Mouse (Mus musculus) lung, postnatal 0 days (tissue): Measurements from ENCODE around the gene Ccndbp1. TPM values are rescaled to one million over a fixed set of nuclear protein-coding genes. Genes with fewer than 3 reads are reported as not detected.
A peak's percentile ranks its signal among the peaks of the same experiment; 100 is the strongest.
"Not testable (repeated sequence)": the region's sequence is repeated elsewhere in the genome, so short reads cannot be mapped to it uniquely, and the experiment has no call there.

ENCODE experiments used
- ATAC-seq: fragments of 200-750 bp; cut with Nextera tagmentation; 2 replicates; pipeline ENCODE4 v1.8.0; 2017; ENCODE audit warnings: moderate library complexity
- DNase-seq: peaks from one replicate; pipeline ENCODE4 v3.0.0-alpha.2; 2016; ENCODE audit warnings: low spot score
- H3K27ac ChIP-seq: fragments of 300-500 bp; sonication (generic); 2 replicates; pipeline ENCODE4 v1.5.1; 2014; ENCODE audit warnings: antibody characterized with exemption, mild to moderate bottlenecking, low read length, mixed read lengths
- H3K27me3 ChIP-seq: fragments of 300-500 bp; sonication (generic); replicated peaks from 2 replicates; pipeline ENCODE4 v1.6.1; 2014; ENCODE audit warnings: low read length, mixed read lengths; ENCODE audit not compliant: insufficient read depth
- H3K36me3 ChIP-seq: fragments of 300-500 bp; sonication (generic); 2 replicates; pipeline ENCODE4 v1.6.1; 2014; ENCODE audit warnings: low read length, mixed read lengths; ENCODE audit not compliant: insufficient read depth
- H3K4me1 ChIP-seq: fragments of 300-500 bp; sonication (generic); 2 replicates; pipeline ENCODE4 v1.6.1; 2014; ENCODE audit warnings: antibody characterized with exemption, low read depth, low read length, mixed read lengths; ENCODE audit not compliant: insufficient read depth
- H3K4me2 ChIP-seq: fragments of 300-500 bp; sonication (generic); replicated peaks from 2 replicates; pipeline ENCODE4 v1.6.1; 2014; ENCODE audit warnings: low read depth, mild to moderate bottlenecking, low read length, moderate library complexity, mixed read lengths
- H3K4me3 ChIP-seq: fragments of 300-500 bp; sonication (generic); 2 replicates; pipeline ENCODE4 v1.5.1; 2014; ENCODE audit warnings: low read depth, low read length
- H3K9ac ChIP-seq: fragments of 300-500 bp; sonication (generic); replicated peaks from 2 replicates; pipeline ENCODE4 v1.6.1; 2014; ENCODE audit warnings: low read depth, mild to moderate bottlenecking
- H3K9me3 ChIP-seq: fragments of 300-500 bp; sonication (generic); 2 replicates; pipeline ENCODE4 v1.6.1; 2016; ENCODE audit warnings: low read length, mixed read lengths
- CTCF ChIP-seq: IDR thresholded peaks from 2 replicates; pipeline ENCODE4 v1.5.1; 2016; ENCODE audit warnings: antibody characterized with exemption, mild to moderate bottlenecking
- EP300 ChIP-seq: IDR thresholded peaks from 2 replicates; pipeline ENCODE4 v1.6.1; 2016; ENCODE audit warnings: antibody characterized with exemption, mild to moderate bottlenecking, control low read depth
- WGBS: fragments of 180-500 bp; shearing (Covaris S2); extraction: QIAGEN DNeasy Blood & Tissue Kit; methylation state at CpG from one replicate; pipeline ENCODE4 v1.1.7; 2014; 5-methylcytosine and 5-hydroxymethylcytosine counted together
- polyA plus RNA-seq: library from polyadenylated mRNA; unstranded; fragments of >200 nt; fragmentation: Nextera tagmentation; extraction: Ambion mirVana; gene quantifications from 2 replicates; pipeline ENCODE4 v1.2.1, GENCODE M21; 2015

The Ccndbp1 gene
- polyA plus RNA-seq, 1 experiment from 2014 or later = 56.8 TPM

DNA sequence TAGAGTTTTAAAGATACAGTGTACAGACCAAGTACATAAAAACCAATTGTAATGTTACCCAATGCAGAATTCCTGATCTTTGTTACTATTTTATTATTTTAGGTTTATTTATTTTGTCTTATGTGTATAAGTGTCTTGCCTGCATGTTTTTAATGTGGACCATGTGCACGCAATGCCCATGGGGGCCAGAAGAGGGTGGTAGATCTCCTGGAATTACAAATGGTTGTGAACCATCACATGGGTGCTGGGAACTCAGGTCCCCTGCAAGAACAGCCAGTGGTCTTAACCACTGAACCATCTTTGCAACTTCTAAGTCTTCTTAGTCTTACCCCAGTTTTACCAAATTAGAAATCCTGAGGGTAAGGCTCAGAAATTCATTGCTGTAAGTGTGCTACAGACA is 23.0 kb upstream of the Ccndbp1 start:
- no peak for DNase-seq
- Histone ChIP-seq H3K9ac (no peak overlapping the region), H3K4me2 (no peak overlapping the region), H3K4me1 (no peaks in the 10 kb centered on the region), H3K27me3 (no peaks in the 10 kb centered on the region), H3K36me3 (no peaks in the 10 kb centered on the region), H3K4me3 (no peak overlapping the region), H3K27ac (no peak overlapping the region), H3K9me3 (no peaks in the 10 kb centered on the region)
- ATAC-seq = no peak
- 97% methylated on average over 1 of the region's 1 CpGs for WGBS
- no peak; the same call in 1 of the 2 replicates for TF ChIP-seq CTCF
- TF ChIP-seq EP300 = no peak

DNA sequence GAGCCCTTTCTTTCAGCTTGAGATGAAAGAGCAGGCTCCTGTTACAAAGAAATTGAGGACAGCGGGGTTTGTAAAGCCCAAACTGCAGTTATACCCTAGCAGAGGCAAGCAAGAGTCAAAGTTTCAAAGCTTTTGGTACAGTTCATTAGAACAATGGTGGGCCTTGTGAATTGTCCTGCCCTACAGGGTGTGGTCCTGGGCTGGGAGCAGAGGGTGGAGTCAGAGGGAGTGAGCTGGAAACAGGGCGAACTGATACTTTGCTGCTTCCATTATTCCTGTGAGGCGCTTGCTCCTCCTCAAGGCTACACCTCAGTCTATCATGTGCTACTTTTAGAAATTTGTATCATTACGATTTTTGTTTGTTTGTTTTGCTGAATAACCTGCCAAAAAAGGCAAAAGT is 17.0 kb upstream of the Ccndbp1 start:
- H3K36me3 ChIP-seq = no peaks in the 10 kb centered on the region
- 63% methylated on average over 4 of the region's 4 CpGs for WGBS
- no peak for DNase-seq
- no peak overlapping the region for H3K4me3 ChIP-seq
- TF ChIP-seq EP300 = no peak
- TF ChIP-seq CTCF = no peak
- H3K27ac ChIP-seq = no peak overlapping the region
- no peak overlapping the region for H3K9ac ChIP-seq
- no peaks in the 10 kb centered on the region for H3K9me3 ChIP-seq
- ATAC-seq = no peak
- H3K4me2 ChIP-seq = no peak overlapping the region
- H3K4me1 ChIP-seq = no peaks in the 10 kb centered on the region
- H3K27me3 ChIP-seq = no peaks in the 10 kb centered on the region

DNA sequence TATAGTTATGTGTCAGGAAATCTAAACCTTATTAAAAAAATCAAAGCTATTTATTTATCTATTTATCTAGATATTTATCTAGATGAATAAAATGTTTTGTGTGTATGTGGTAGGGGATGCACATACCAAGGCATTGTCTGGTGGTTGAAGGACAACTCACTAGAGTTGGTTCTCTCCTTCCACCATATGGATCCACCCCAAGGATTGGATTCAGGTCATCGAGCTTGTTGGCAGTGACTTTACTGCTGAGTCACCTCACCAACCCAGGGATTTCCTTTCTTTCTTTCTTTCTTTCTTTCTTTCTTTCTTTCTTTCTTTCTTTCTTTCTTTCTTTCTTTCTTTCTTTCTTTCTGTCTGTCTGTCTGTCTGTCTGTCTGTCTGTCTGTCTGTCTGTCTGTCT is 11.6 kb upstream of the Ccndbp1 start:
- not testable (repeated sequence) for H3K4me1 ChIP-seq, H3K36me3 ChIP-seq, H3K27me3 ChIP-seq, H3K9me3 ChIP-seq, DNase-seq, H3K27ac ChIP-seq, ATAC-seq, H3K9ac ChIP-seq, H3K4me2 ChIP-seq, H3K4me3 ChIP-seq
- 67% methylated on average over 1 of the region's 1 CpGs for WGBS

DNA sequence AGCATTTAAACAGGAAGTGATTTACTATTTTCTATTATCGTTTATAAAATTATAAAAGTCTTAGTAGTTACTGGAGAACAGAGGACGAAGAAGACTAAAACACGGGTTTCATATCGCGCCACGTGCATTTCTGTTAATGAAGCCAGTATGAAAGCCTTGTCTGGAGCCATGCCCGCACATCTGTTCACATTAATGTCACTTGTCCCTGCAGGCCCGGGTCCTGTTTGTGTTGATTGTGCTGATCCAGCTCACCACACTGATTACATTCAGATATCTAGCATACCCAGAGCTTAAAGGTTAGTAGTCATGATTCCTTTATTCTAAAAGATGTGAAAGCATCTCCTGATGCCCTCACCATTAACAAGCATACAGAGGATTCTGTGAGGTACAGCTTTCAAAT is 9.3 kb upstream of the Ccndbp1 start:
- Histone ChIP-seq H3K9me3 (no peaks in the 10 kb centered on the region), H3K27me3 (no peaks in the 10 kb centered on the region), H3K27ac (no peak overlapping the region), H3K4me1 (no peaks in the 10 kb centered on the region), H3K9ac (no peak overlapping the region), H3K36me3 (no peaks in the 10 kb centered on the region), H3K4me2 (no peak overlapping the region), H3K4me3 (no peak overlapping the region)
- DNase-seq (no peak), ATAC-seq (no peak)
- no peak for TF ChIP-seq CTCF
- TF ChIP-seq EP300 = no peak
- 79% methylated on average over 8 of the region's 8 CpGs for WGBS

DNA sequence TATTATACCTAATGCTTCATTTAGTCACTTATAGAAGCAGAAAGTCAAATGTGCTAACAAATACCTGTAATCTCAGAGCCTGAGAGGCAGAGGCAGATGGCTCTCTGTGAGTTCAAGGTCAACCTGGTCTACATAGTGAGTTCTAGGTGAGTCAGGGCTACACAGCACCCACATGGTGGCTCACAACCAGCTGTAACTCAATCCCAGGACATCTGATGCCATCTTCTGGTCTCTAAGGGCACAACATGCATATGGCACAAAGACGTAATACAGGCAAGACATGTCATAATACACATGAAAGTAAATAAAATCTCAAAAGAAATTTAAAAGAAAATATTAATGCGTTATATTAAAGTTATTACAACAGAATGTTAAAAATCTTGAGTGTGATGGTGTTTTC is 4.6 kb upstream of the Ccndbp1 start:
- WGBS = 59% methylated on average over 2 of the region's 2 CpGs

DNA sequence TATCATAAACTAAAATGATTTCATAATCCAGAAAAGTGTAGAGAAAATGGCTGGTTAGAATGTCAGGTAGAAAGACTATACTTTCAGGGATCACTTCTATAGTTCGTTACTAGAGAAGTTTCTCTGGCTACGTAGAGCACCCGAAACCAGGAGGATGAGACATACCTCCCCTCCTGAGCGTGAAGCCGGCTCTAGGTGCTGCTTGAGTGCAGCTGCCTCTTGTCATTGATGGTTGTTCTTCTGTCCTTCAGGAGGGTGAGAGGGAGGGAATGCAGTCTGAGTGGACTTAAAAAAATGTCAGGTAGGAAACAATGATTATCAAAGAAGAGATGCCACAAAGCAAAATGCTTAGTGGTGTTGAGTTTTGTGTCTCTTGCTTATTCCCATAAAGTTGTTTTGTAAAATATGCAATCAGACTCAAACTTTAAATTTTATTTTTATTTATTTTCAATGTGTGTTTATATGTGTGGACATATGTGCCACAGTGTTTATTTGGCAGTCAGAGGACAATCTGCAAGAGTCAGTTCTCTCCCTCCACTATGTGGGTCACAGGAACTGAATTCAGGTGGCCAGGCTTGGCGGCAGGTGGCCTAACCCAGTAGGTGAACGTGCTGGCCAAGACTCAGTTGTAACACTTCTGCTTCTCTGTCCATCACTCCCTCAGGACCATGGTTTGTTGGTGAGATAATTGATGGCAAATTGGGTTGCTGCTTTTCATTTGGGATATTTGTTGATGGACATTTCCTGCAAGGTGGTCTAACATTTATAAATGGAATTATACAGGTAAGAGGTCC is 4.0 kb upstream of the Ccndbp1 start:
- Histone ChIP-seq H3K4me2 (no peak overlapping the region), H3K27ac (no peak overlapping the region), H3K4me1 (peaks cover 5% of the 10 kb centered on the region; the same call in 1 of the 2 replicates), H3K9me3 (no peaks in the 10 kb centered on the region), H3K9ac (no peak overlapping the region), H3K4me3 (no peak overlapping the region), H3K27me3 (no peaks in the 10 kb centered on the region), H3K36me3 (no peaks in the 10 kb centered on the region)
- no peak for TF ChIP-seq CTCF
- no peak for TF ChIP-seq EP300
- no peak for ATAC-seq
- no peak for DNase-seq
- WGBS = 81% methylated on average over 7 of the region's 7 CpGs

More for the DNA sequence above, 4.6 kb upstream of the Ccndbp1 start:
- no peak overlapping the region for H3K4me3 ChIP-seq
- no peaks in the 10 kb centered on the region for H3K36me3 ChIP-seq
- H3K27ac ChIP-seq = no peak overlapping the region
- DNase-seq (no peak), ATAC-seq (no peak)
- H3K4me1 ChIP-seq = no peaks in the 10 kb centered on the region
- H3K9me3 ChIP-seq = no peaks in the 10 kb centered on the region
- H3K27me3 ChIP-seq = no peaks in the 10 kb centered on the region
- TF ChIP-seq CTCF (peak; percentile 58), EP300 (no peak)
- no peak overlapping the region for H3K9ac ChIP-seq
- no peak overlapping the region for H3K4me2 ChIP-seq
